14 mouse cellular contexts compared by ENCODE assay signal in the genomic region with DNA sequence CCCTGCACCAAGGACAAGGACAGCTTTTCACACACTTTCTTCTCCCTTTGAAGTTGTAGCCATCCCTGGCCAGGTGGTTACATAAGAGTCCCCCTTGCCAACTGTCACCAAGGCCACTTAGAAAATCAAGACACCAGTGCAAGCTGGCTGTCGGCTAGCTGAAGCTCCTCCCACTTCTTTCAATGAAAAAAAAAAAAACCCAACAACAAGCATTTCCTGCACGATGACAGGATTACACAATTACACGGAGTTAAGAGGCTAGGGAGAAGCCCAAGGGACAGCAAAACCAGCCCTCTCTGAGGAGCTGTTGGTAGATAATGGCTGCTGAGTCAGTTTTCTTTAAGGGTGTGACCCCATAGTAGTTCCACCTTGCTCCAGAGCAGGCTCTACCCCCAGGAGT. TPM values are rescaled to one million over a fixed set of nuclear protein-coding genes. Genes with fewer than 3 reads are reported as not detected.
DNase-seq lines count a peak whose midpoint lies in the region; ATAC-seq and TF ChIP-seq lines count a peak whose summit lies in the region.
"Had no signal": no experiment of that assay in that cellular context is flagged by ENCODE, and none has a peak within 500 bp of the region (broad histone marks: within the 10 kb centered on the region; RNA-seq: fewer than 3 reads in every experiment).

No protein-coding gene starts in this region.

- no peaks in the 10 kb centered on the region for H3K4me1 ChIP-seq in kidney, postnatal 0 days (replicated peaks; ENCODE audit: insufficient read depth, low read length)
- H3K4me1 ChIP-seq in liver, embryonic 11.5 days (replicated peaks; ENCODE audit: control insufficient read depth, insufficient read depth, low read length): peaks cover 16% of the 10 kb centered on the region
- H3K4me1 ChIP-seq in stomach, postnatal 0 days (replicated peaks; ENCODE audit: control insufficient read depth, insufficient read depth): 0 out of 2 replicates have a peak, but pooled peaks cover 2% of the 10 kb centered on the region
- H3K4me1 ChIP-seq: forebrain, embryonic 13.5 days; hindbrain, embryonic 15.5 days had no signal

- no peak for TF ChIP-seq EP300 in stomach, postnatal 0 days (optimal IDR thresholded peaks at IDR 0.05)

- peak; percentile 29 for DNase-seq in kidney, postnatal 0 days (ENCODE audit: low spot score)
- no peak for DNase-seq in kidney, adult 8-10 months
- peak; percentile 48 for DNase-seq in adrenal gland, postnatal 25 days
- DNase-seq in liver, embryonic 11.5 days (ENCODE audit: low spot score): no peak
- no peak for DNase-seq in stomach, postnatal 0 days (ENCODE audit: low spot score)
- DNase-seq in cerebellum, postnatal 10 days: no peak
- DNase-seq in yolk sac, embryonic 10.5 days (ENCODE audit: low spot score): no peak
- no peak for DNase-seq in gastrocnemius, adult 18-20 months (ENCODE audit: low spot score)
- DNase-seq: heart, adult 18-20 months; layer of hippocampus, adult 9-11 months; right cerebral cortex, postnatal 14 days; thymus, adult 18-20 months had no signal

- no peak for TF ChIP-seq CTCF in kidney, postnatal 0 days (IDR thresholded peaks at IDR 0.05; ENCODE audit: low read depth)
- no peak for TF ChIP-seq CTCF in stomach, postnatal 0 days (IDR thresholded peaks at IDR 0.05; ENCODE audit: low read depth)

- no peak overlapping the region for H3K4me2 ChIP-seq in kidney, postnatal 0 days (ENCODE audit: low read length)
- no peak overlapping the region for H3K4me2 ChIP-seq in liver, embryonic 11.5 days
- H3K4me2 ChIP-seq in stomach, postnatal 0 days (replicated peaks; ENCODE audit: low read depth): no peak overlapping the region
- H3K4me2 ChIP-seq: forebrain, embryonic 13.5 days; hindbrain, embryonic 15.5 days had no signal

- no peak overlapping the region for H3K27ac ChIP-seq in kidney, postnatal 0 days
- no peak overlapping the region for H3K27ac ChIP-seq in liver, embryonic 11.5 days (ENCODE audit: low read depth, low read length)
- peak overlapping the region; percentile 13; the same call in 1 of the 2 replicates for H3K27ac ChIP-seq in stomach, postnatal 0 days (replicated peaks)
- H3K27ac ChIP-seq: forebrain, embryonic 13.5 days; hindbrain, embryonic 15.5 days had no signal

- no peak overlapping the region for H3K9ac ChIP-seq in kidney, postnatal 0 days (ENCODE audit: low read depth, low read length)
- no peak overlapping the region for H3K9ac ChIP-seq in liver, embryonic 11.5 days (ENCODE audit: low read depth, low read length)
- H3K9ac ChIP-seq in stomach, postnatal 0 days (ENCODE audit: low read length): no peak overlapping the region
- H3K9ac ChIP-seq: forebrain, embryonic 13.5 days; hindbrain, embryonic 15.5 days had no signal

- no peaks in the 10 kb centered on the region for H3K27me3 ChIP-seq in kidney, postnatal 0 days (ENCODE audit: insufficient read depth, low read length)
- H3K27me3 ChIP-seq in liver, embryonic 11.5 days (replicated peaks; ENCODE audit: control insufficient read depth, insufficient read depth, low read length): no peaks in the 10 kb centered on the region
- no peaks in the 10 kb centered on the region for H3K27me3 ChIP-seq in stomach, postnatal 0 days (ENCODE audit: control insufficient read depth, insufficient read depth, low read length)
- H3K27me3 ChIP-seq: forebrain, embryonic 13.5 days; hindbrain, embryonic 15.5 days had no signal

- no peaks in the 10 kb centered on the region for H3K9me3 ChIP-seq in kidney, postnatal 0 days (replicated peaks; ENCODE audit: low read length)
- no peaks in the 10 kb centered on the region for H3K9me3 ChIP-seq in liver, embryonic 11.5 days (ENCODE audit: control insufficient read depth, low read length)
- no peaks in the 10 kb centered on the region for H3K9me3 ChIP-seq in stomach, postnatal 0 days (ENCODE audit: control insufficient read depth, low read length)
- H3K9me3 ChIP-seq: forebrain, embryonic 13.5 days; hindbrain, embryonic 15.5 days had no signal

- no peak for ATAC-seq in kidney, postnatal 0 days (replicated peaks; ENCODE audit: low FRiP score, low read depth)
- peak; percentile 57; the same call in 1 of the 2 replicates for ATAC-seq in liver, embryonic 11.5 days (replicated peaks; ENCODE audit: low FRiP score)
- ATAC-seq in stomach, postnatal 0 days (ENCODE audit: low FRiP score, low TSS enrichment): peak; percentile 64
- ATAC-seq: forebrain, embryonic 13.5 days had no signal

- 17% methylated on average over 3 of the region's 3 CpGs for WGBS in kidney, postnatal 0 days
- 8% methylated on average over 3 of the region's 3 CpGs for WGBS in liver, embryonic 11.5 days
- 17% methylated on average over 3 of the region's 3 CpGs for WGBS in stomach, postnatal 0 days

- H3K4me3 ChIP-seq in kidney, postnatal 0 days (replicated peaks; ENCODE audit: low read depth, low read length): no peak overlapping the region
- H3K4me3 ChIP-seq in liver, embryonic 11.5 days (ENCODE audit: low read depth, low read length): no peak overlapping the region
- H3K4me3 ChIP-seq in stomach, postnatal 0 days (ENCODE audit: low read depth, low read length): no peak overlapping the region
- H3K4me3 ChIP-seq: forebrain, embryonic 13.5 days; hindbrain, embryonic 15.5 days had no signal

- no peaks in the 10 kb centered on the region for H3K36me3 ChIP-seq in kidney, postnatal 0 days (ENCODE audit: insufficient read depth, low read length)
- no peaks in the 10 kb centered on the region for H3K36me3 ChIP-seq in liver, embryonic 11.5 days (ENCODE audit: control insufficient read depth, insufficient read depth, low read length)
- no peaks in the 10 kb centered on the region for H3K36me3 ChIP-seq in stomach, postnatal 0 days (ENCODE audit: control insufficient read depth, insufficient read depth, low read length)
- H3K36me3 ChIP-seq: hindbrain, embryonic 15.5 days had no signal

RNA-seq across cellular contexts. Expression of gene Med9, which starts 6.6 kb away (rescaled TPM):
- 38.9 and 40.2 TPM in 2 replicates for polyA plus RNA-seq in kidney, postnatal 0 days (2015; fragmentation: Nextera tagmentation; extraction: Ambion mirVana)
- total RNA-seq in adrenal gland, postnatal 25 days (2021): 26.5 and 32.9 TPM in 2 replicates
- polyA plus RNA-seq in liver, embryonic 11.5 days (2014; fragmentation: Nextera tagmentation; extraction: Ambion mirVana): 42.9 and 44.6 TPM in 2 replicates
- polyA plus RNA-seq in stomach, postnatal 0 days (2015; fragmentation: Nextera tagmentation; extraction: Ambion mirVana): 27.7 and 27.8 TPM in 2 replicates
- total RNA-seq in gastrocnemius, adult 18-20 months (2021): 10 to 100 TPM; 21.8 to 22.3 TPM

RNA-seq across cellular contexts. Expression of gene Rasd1, which starts 23.4 kb away (rescaled TPM):
- 7.4 and 7.9 TPM in 2 replicates for polyA plus RNA-seq in kidney, postnatal 0 days (2015; fragmentation: Nextera tagmentation; extraction: Ambion mirVana)
- 21.7 and 26.5 TPM in 2 replicates for total RNA-seq in adrenal gland, postnatal 25 days (2021)
- 1.6 and 2.0 TPM in 2 replicates for polyA plus RNA-seq in liver, embryonic 11.5 days (2014; fragmentation: Nextera tagmentation; extraction: Ambion mirVana)
- polyA plus RNA-seq in stomach, postnatal 0 days (2015; fragmentation: Nextera tagmentation; extraction: Ambion mirVana): 1.3 TPM in 2 replicates
- total RNA-seq in gastrocnemius, adult 18-20 months (2021): 1 to 10 TPM; 1.9 to 5.2 TPM

Comparison
In these comparisons a context has a peak if more than half of its experiments do, and no peak if none do; other contexts are left out.
1. DNase-seq: peak in kidney, postnatal 0 days (single experiment) and adrenal gland, postnatal 25 days (single experiment); none in kidney, adult 8-10 months (0 of 2), liver, embryonic 11.5 days (single experiment), stomach, postnatal 0 days (single experiment), cerebellum, postnatal 10 days (0 of 2), yolk sac, embryonic 10.5 days (single experiment) and gastrocnemius, adult 18-20 months (single experiment).